Mouse (Mus musculus) kidney, adult 2 months (tissue): Measurements from ENCODE around the gene Ttc28.

Source experiments
- CTCF ChIP-seq: fragments of 200-500 bp; conservative IDR thresholded peaks from 2 replicates; pipeline ENCODE4 v1.5.1; 2011; ENCODE audit warnings: low read depth, mild to moderate bottlenecking, control low read depth, low read length, moderate library complexity, mixed read lengths; ENCODE audit not compliant: insufficient read depth, insufficient read length
- POLR2A ChIP-seq: fragments of 200-500 bp; IDR thresholded peaks from one replicate; pipeline ENCODE4 v1.6.1; 2011; ENCODE audit warnings: low read depth, low read length, control low read depth

DNA sequence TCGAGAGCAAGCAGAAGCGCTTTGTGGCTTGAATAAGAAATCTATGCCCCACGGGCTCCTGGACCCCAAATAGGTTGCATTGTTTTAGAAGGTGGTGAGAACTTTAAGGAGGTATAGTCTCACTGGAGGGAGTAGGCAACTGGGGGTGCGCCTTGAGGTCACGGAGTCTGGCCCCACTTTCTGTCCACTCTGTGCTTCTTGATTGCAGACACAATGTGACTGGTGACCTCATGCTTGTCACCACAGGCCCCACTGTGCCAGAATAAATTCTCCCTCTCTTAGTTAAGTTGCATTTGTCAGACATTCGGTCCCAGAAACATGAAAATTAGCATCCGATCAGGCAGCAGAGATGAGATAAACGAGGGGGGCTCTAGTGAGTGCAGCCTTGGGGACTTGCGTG, 364.5 kb downstream of the Ttc28 start:
- TF ChIP-seq CTCF (no peak), POLR2A (no peak)
